Mouse (Mus musculus) hindbrain, embryonic 13.5 days (tissue): ENCODE measurements around the gene Cdc42se1. TPM values are rescaled to one million over a fixed set of nuclear protein-coding genes. Genes with fewer than 3 reads are reported as not detected.

Experiments
- ATAC-seq: fragments of 200-750 bp; cut with Nextera tagmentation; 2 replicates; pipeline ENCODE4 v1.8.0; 2017; ENCODE audit warnings: moderate TSS enrichment; ENCODE audit not compliant: low FRiP score
- H3K27ac ChIP-seq: fragments of 300-500 bp; sonication (generic); 2 replicates; pipeline ENCODE4 v1.5.1; 2015; ENCODE audit warnings: inconsistent platforms, mild to moderate bottlenecking, moderate library complexity
- H3K27me3 ChIP-seq: fragments of 300-500 bp; sonication (generic); 2 replicates; pipeline ENCODE4 v1.6.1; 2015; ENCODE audit warnings: mild to moderate bottlenecking, inconsistent platforms
- H3K36me3 ChIP-seq: fragments of 300-500 bp; sonication (generic); 2 replicates; pipeline ENCODE4 v1.6.1; 2015; ENCODE audit warnings: mild to moderate bottlenecking, inconsistent platforms
- H3K4me1 ChIP-seq: fragments of 300-500 bp; sonication (generic); replicated peaks from 2 replicates; pipeline ENCODE4 v1.6.1; 2015; ENCODE audit warnings: inconsistent platforms
- H3K4me2 ChIP-seq: fragments of 300-500 bp; sonication (generic); 2 replicates; pipeline ENCODE4 v1.6.1; 2015; ENCODE audit warnings: inconsistent platforms, mild to moderate bottlenecking, moderate library complexity
- H3K4me3 ChIP-seq: fragments of 300-500 bp; sonication (generic); 2 replicates; pipeline ENCODE4 v1.5.1; 2015; ENCODE audit warnings: mild to moderate bottlenecking, inconsistent platforms
- H3K9ac ChIP-seq: fragments of 300-500 bp; sonication (generic); 2 replicates; pipeline ENCODE4 v1.6.1; 2015; ENCODE audit warnings: mild to moderate bottlenecking, inconsistent platforms
- H3K9me3 ChIP-seq: fragments of 300-500 bp; sonication (generic); 2 replicates; pipeline ENCODE4 v1.6.1; 2016; ENCODE audit warnings: inconsistent platforms
- WGBS: fragments of 180-500 bp; shearing (Covaris S2); methylation state at CpG from one replicate; pipeline ENCODE4 v1.1.7; 2015; 5-methylcytosine and 5-hydroxymethylcytosine counted together
- polyA plus RNA-seq: library from polyadenylated mRNA; unstranded; fragments of >200 nt; fragmentation: Nextera tagmentation; extraction: Ambion mirVana; gene quantifications from 2 replicates; pipeline ENCODE4 v1.2.1, GENCODE M21; 2015

The Cdc42se1 gene
- polyA plus RNA-seq, 1 experiment from 2014 or later: 68.9 TPM

DNA sequence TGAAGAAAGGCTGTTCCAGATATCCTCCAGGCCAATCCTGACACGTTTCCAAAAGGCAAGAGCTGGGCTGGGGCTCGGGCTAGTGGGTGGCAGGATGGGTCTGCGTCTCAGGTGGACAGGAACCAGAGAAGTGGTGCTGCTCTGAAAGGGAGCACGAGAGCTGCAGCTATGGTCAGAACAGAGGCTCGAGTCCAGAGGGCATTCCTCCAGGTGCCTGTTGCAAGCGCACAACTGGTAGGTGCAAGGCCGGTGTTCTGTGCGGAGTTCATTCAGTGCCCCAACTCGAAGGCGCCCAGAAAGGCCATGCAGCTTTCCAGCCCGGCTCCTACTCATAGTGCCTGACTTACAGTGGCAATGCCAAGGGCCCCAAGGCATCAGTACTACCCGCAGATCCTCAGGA is 11.4 kb downstream of the Cdc42se1 start:
- peaks cover 51% of the 10 kb centered on the region for H3K36me3 ChIP-seq
- ATAC-seq: no peak

DNA sequence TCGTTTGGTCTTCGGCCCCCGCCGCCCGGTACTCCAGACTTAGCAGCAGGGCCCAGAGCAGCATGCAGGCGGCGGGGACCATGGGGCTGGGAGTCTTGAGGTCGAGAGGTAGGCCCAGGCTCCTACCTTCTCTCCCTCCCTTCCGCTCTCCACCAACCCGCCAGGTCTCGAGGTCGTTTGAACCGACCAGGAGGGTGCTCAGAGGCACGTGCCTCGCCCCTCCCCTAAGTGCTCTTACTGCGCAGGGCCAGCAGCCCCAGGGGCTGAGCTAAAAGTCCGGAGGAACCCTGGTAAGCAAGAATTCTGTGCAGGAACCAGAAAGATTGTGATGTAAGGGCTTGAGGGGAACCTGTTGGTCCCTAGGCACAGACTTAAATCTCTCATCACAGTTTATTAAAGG is 12.4 kb downstream of the Cdc42se1 start:
- ATAC-seq: no peak
- no peak overlapping the region for H3K27ac ChIP-seq
- H3K9ac ChIP-seq: 0 out of 2 replicates have a peak overlapping the region, but pooled peaks have one; percentile 8
- H3K4me3 ChIP-seq: no peak overlapping the region
- no peak overlapping the region for H3K4me2 ChIP-seq
- H3K36me3 ChIP-seq: peaks cover 51% of the 10 kb centered on the region
- 0 out of 2 replicates have a peak, but pooled peaks cover 3% of the 10 kb centered on the region for H3K9me3 ChIP-seq
- 32% methylated on average over 17 of the region's 17 CpGs for WGBS
- no peaks in the 10 kb centered on the region for H3K27me3 ChIP-seq
- no peaks in the 10 kb centered on the region for H3K4me1 ChIP-seq

More for the DNA sequence above, 11.4 kb downstream of the Cdc42se1 start:
- WGBS: 89% methylated on average over 12 of the region's 12 CpGs
- no peaks in the 10 kb centered on the region for H3K27me3 ChIP-seq
- no peaks in the 10 kb centered on the region for H3K9me3 ChIP-seq
- no peak overlapping the region for H3K4me3 ChIP-seq
- no peak overlapping the region for H3K9ac ChIP-seq
- H3K27ac ChIP-seq: no peak overlapping the region
- no peaks in the 10 kb centered on the region for H3K4me1 ChIP-seq
- H3K4me2 ChIP-seq: no peak overlapping the region

DNA sequence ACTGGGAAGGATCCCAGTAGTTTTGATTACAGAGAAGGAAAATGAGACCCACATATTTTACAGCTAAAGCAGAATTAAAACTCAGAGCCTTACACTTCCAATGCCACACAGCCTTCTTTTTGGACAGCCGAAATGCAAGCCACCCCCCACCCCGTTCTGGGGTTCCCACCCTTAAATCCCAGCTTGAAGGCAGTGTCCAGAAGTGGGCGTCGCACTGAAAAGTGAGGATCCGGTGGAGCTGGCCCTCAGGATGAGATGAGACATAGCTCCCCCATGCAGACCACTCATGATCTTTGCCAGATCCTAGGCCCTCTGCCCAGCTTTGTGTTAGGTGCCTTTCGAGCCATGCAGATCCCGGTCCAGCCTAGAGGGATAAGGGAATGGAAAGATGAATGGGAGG is 13.0 kb downstream of the Cdc42se1 start, which contains the start of gene Gm128:
Gene Gm128 (minus strand): TSS at position 101 of the 400 bp plus-strand sequence.
- Histone ChIP-seq H3K27ac (no peak within 1 kb of the TSS), H3K4me2 (no peak within 1 kb of the TSS), H3K27me3 (no peaks in the 10 kb centered on the region), H3K9me3 (0 out of 2 replicates have a peak, but pooled peaks cover 3% of the 10 kb centered on the region), H3K4me3 (no peak within 1 kb of the TSS), H3K9ac (0 out of 2 replicates have a peak within 1 kb of the TSS, but pooled peaks have one; percentile 8), H3K36me3 (peaks cover 47% of the 10 kb centered on the region), H3K4me1 (no peaks in the 10 kb centered on the region)
- ATAC-seq: no peak
- 80% methylated on average over 7 of the region's 7 CpGs for WGBS

DNA sequence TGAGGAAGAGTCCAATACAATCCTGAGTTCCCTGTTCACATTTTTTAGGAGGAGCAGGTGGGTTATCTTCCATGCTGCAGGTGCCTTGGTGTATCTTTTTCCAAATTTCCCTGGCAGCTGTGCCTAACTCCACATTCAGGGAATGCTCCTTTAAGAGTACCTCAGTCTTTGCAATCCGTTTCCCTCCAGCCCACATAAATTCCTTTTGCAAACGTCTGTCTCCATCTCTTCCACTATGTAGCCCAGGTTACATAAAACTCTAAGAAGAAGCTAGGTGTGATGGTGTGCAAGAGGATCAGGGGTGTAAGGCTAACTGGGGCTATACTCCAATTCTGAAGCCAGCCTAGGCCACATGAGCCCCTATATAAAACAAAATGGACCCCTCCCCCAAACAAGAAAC is 14.6 kb downstream of the Cdc42se1 start:
- 77% methylated on average over 2 of the region's 2 CpGs for WGBS
- no peak overlapping the region for H3K4me3 ChIP-seq

DNA sequence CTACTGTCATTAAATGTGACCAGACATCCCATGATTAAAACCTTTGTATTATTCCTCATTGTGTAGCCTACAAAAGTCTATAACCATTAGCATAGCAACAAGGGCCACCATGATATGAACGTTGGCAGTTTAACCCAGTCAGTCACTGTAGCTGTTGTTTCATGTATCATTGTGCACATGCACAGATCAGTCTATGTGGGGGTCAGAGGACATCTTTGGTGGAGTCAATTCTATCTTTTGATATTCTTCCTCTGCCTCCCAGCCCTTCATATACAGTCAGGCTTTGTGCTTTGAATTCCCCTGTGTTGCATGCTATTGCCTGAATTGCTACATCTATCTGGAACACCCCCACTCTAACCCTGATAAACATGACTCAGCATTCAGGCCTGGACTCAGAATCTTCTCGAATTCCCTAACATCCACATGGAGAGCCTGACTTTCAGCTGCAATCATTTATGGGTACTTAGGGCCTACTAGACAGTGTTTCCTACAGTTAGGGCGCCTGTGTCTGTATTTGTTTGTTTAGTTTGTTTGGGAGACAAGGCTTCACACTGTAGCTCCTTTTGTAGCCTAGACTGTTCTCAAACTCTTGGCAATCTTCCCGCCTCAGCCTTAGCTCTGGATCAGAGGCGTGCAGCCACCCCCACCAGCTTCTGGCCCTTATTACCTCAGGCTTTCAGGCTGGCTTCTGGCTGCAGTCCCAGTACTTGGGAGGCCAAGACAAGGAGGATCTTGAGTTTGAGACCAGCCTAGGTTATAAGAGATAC is 18.1 kb downstream of the Cdc42se1 start:
- Histone ChIP-seq H3K27me3 (no peaks in the 10 kb centered on the region), H3K9ac (no peak overlapping the region), H3K4me2 (no peak overlapping the region), H3K36me3 (peaks cover 41% of the 10 kb centered on the region), H3K9me3 (0 out of 2 replicates have a peak, but pooled peaks cover 3% of the 10 kb centered on the region), H3K27ac (no peak overlapping the region), H3K4me3 (no peak overlapping the region), H3K4me1 (no peaks in the 10 kb centered on the region)
- no peak for ATAC-seq
- WGBS: 82% methylated on average over 5 of the region's 5 CpGs

More for the DNA sequence above, 14.6 kb downstream of the Cdc42se1 start:
- Histone ChIP-seq H3K27me3 (no peaks in the 10 kb centered on the region), H3K9ac (no peak overlapping the region), H3K9me3 (0 out of 2 replicates have a peak, but pooled peaks cover 3% of the 10 kb centered on the region), H3K4me2 (no peak overlapping the region), H3K27ac (no peak overlapping the region), H3K36me3 (peaks cover 36% of the 10 kb centered on the region), H3K4me1 (no peaks in the 10 kb centered on the region)
- ATAC-seq: no peak

DNA sequence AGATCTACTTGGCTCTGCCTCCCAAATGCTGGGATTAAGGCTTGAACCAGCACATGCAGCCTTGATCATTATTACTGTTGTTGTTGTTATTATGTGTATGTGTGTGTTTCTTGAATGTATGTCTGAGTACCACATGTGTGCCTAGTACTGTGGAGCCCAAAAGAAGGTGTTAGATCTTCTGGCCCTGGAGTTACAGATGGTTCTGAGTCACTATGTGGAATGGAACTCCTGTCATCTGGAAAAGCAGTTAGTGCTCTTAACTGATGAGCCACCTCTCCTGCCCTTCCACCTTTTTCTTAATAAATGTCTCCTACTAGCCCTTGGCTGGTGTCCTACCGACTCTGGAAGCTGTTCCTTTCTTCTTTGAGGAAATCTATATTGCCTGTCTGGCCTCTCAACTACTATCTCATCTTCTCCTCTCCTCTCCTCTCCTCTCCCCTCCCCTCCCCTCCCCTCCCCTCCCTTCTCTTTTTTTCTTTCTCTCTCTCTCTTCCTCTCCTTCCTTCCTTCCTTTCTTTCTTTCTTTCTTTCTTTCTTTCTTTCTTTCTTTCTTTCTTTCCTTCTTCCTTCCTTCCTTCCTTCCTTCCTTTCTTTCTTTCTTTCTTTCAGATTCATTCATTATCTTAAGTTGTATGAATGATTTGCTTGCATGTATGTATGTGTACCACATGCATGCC is 19.3 kb downstream of the Cdc42se1 start:
- 63% methylated on average over 1 of the region's 1 CpGs for WGBS

DNA sequence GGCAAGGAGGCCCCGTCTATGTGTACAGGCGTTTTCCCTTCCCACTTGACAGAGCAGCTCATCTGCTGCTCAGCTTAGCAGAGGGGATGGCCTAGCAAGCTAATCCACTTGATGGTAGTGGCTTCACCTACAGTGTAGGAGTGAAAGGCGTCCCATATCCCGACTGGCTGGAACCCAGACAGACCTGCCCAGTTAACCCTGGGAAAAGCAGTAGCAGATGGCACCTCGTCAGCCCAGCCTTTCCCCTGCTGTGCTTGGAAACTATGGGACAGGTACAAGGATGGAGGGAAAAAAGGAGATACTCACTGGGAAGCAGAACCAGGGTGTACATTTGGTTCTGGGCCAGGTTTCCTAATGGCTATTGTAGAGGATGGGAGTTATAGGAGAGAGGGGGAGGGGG is 21.8 kb downstream of the Cdc42se1 start:
- no peak overlapping the region for H3K9ac ChIP-seq
- no peaks in the 10 kb centered on the region for H3K4me1 ChIP-seq
- no peaks in the 10 kb centered on the region for H3K27me3 ChIP-seq
- ATAC-seq: no peak
- H3K36me3 ChIP-seq: peaks cover 52% of the 10 kb centered on the region
- no peak overlapping the region for H3K27ac ChIP-seq
- 83% methylated on average over 5 of the region's 5 CpGs for WGBS
- no peak overlapping the region for H3K4me2 ChIP-seq
- H3K4me3 ChIP-seq: no peak overlapping the region
- 0 out of 2 replicates have a peak, but pooled peaks cover 1% of the 10 kb centered on the region for H3K9me3 ChIP-seq

More for the DNA sequence above, 19.3 kb downstream of the Cdc42se1 start:
- Histone ChIP-seq H3K4me3 (no peak overlapping the region), H3K27ac (no peak overlapping the region), H3K36me3 (peaks cover 40% of the 10 kb centered on the region), H3K4me1 (no peaks in the 10 kb centered on the region), H3K9ac (no peak overlapping the region), H3K27me3 (no peaks in the 10 kb centered on the region), H3K4me2 (no peak overlapping the region), H3K9me3 (0 out of 2 replicates have a peak, but pooled peaks cover 3% of the 10 kb centered on the region)
- ATAC-seq: no peak

DNA sequence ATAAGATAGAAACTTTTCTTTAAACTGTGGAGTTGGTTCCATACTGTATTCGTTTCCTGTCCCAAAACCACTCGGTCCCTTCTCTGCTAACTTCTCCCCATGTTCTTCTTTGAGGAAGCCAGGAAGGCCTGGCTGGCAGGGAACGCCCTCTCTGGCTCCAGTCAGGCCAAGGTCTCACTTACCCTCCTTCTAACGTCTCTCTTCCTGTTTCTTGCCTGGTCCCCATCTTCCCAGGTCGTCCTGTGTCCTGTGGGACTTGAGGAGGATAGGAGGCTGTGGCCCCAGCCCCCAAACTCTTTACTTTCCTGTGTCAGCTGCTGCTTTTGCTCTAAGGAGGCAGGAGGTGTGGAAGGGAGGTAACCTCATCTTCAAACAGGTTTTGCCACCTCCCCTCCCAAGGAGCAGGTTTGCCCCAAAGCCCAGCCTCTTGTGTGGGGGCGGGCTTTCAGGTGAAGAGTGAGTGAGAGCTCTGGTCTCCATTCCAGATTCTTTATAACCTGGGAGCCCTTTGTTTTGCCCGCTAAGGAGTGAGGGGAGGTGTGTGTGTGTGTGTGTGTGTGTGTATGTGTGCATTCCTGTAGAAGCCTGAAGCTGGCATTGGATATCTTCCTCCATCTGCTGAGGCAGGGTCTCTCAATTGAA is 22.4 kb downstream of the Cdc42se1 start, which contains the start of gene Bnipl:
Gene Bnipl (minus strand): TSS at position 411 of the 642 bp plus-strand sequence.
- no peak for ATAC-seq
- H3K9me3 ChIP-seq: no peaks in the 10 kb centered on the region
- no peak within 1 kb of the TSS for H3K9ac ChIP-seq
- H3K27ac ChIP-seq: no peak within 1 kb of the TSS
- WGBS: 64% methylated on average over 7 of the region's 7 CpGs
- H3K4me1 ChIP-seq: no peaks in the 10 kb centered on the region
- H3K4me2 ChIP-seq: no peak within 1 kb of the TSS
- H3K4me3 ChIP-seq: no peak within 1 kb of the TSS
- no peaks in the 10 kb centered on the region for H3K27me3 ChIP-seq
- H3K36me3 ChIP-seq: peaks cover 52% of the 10 kb centered on the region

DNA sequence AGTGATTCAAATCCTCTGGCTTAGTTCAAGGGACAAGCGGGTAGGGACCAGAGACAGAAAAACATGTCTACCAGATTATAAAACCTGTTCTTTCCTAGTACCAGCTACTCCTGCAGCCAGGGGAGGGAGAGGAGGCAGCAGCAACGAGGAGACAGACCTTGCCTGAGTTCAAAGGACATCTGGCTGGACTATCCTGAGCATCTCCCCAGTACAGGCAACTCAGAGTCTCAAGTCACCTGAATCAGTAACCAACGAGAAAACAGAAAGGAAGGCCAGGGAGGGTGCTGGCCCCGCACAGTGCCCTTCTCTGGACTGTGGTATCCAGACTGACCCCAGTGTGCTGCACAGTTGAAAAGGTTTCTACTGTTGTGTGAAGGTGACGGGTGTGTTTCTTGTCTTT is 28.4 kb downstream of the Cdc42se1 start:
- no peak overlapping the region for H3K4me3 ChIP-seq
- H3K27me3 ChIP-seq: no peaks in the 10 kb centered on the region
- H3K4me2 ChIP-seq: no peak overlapping the region
- H3K4me1 ChIP-seq: no peaks in the 10 kb centered on the region
- WGBS: 89% methylated on average over 5 of the region's 5 CpGs
- no peak overlapping the region for H3K27ac ChIP-seq
- H3K9me3 ChIP-seq: no peaks in the 10 kb centered on the region
- no peak for ATAC-seq
- H3K36me3 ChIP-seq: peaks cover 94% of the 10 kb centered on the region
- H3K9ac ChIP-seq: no peak overlapping the region

DNA sequence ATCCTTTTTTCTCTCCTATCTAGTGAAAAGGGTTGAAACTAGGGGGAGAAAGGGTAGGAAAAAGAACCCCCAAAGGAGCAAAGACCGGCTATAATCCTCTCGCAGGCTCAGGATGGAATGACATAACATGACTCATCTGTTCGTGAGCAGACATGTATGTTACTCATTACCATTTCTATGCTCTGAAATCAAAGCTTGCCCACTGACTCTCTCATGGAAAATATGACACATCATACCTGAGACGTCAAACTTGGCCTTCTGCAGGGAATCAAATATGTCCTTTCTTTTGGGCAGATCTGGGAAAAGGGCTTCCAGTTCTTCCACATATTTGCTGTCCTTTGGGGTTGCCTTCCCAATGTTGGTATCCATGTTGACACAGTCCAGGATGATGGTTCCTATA is 33.4 kb downstream of the Cdc42se1 start:
- H3K36me3 ChIP-seq: peaks cover 89% of the 10 kb centered on the region

DNA sequence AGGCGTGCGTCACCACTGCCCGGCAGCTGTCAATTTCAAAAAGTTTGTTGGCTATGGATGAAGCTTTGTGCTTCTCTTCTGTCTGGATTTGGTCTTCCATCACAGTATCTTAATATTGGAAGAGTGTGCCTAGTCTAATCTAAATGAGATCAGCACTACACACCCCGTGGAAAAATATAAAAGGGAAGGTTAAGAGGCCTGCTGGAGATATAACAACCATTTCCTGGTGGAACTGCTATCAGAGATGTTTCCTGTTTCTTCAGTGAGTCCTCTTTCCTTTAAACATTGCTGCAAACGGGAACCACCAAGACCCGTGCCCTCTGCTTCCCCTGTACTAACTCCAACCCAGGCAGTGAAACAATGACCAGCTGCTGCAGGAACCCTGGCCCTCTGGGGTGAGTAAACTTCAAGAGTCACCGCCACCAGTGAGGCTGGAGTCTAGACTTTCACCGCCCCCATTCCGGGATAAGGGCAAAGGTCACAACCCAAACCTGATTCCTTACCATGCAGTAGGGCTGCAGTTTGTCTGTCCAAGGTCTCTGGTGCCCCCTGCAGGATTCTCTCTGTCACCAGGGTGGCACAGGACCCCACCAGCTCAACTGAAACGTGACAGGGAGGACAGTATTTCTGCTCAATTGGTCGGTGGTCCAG is 34.7 kb downstream of the Cdc42se1 start:
- Histone ChIP-seq H3K4me1 (no peaks in the 10 kb centered on the region), H3K4me2 (no peak overlapping the region), H3K27ac (no peak overlapping the region), H3K9ac (no peak overlapping the region), H3K36me3 (peaks cover 89% of the 10 kb centered on the region), H3K4me3 (no peak overlapping the region), H3K9me3 (no peaks in the 10 kb centered on the region), H3K27me3 (no peaks in the 10 kb centered on the region)
- 53% methylated on average over 11 of the region's 11 CpGs for WGBS
- 0 out of 2 replicates have a peak, but pooled peaks have one; percentile 36 for ATAC-seq

More for the DNA sequence above, 33.4 kb downstream of the Cdc42se1 start:
- Histone ChIP-seq H3K4me3 (no peak overlapping the region), H3K4me2 (no peak overlapping the region), H3K27ac (no peak overlapping the region), H3K4me1 (no peaks in the 10 kb centered on the region), H3K9ac (no peak overlapping the region), H3K9me3 (no peaks in the 10 kb centered on the region), H3K27me3 (no peaks in the 10 kb centered on the region)
- ATAC-seq: no peak
- 92% methylated on average over 4 of the region's 4 CpGs for WGBS

DNA sequence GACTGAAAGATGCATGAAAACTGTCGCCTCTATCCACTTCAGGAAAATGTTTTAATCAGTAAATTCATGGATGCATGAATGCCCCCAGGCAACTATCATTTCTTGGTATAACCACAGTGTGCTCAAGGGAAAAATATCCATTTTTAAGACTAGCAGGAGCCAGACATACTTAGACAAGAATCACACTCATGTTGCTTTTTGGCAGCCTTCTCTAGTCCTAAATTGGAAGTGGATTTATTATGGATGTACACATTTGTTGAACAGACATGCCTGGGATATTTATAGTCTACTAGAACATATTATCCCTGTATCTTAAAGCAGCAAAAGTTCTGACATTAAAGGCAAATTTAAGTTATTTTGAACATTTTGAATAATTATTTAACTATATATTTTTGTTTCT is 36.2 kb downstream of the Cdc42se1 start:
- Histone ChIP-seq H3K9ac (no peak overlapping the region), H3K4me2 (no peak overlapping the region), H3K27me3 (no peaks in the 10 kb centered on the region), H3K4me1 (no peaks in the 10 kb centered on the region), H3K9me3 (no peaks in the 10 kb centered on the region), H3K27ac (no peak overlapping the region), H3K36me3 (peaks cover 88% of the 10 kb centered on the region), H3K4me3 (no peak overlapping the region)
- no peak for ATAC-seq
- WGBS: 68% methylated on average over 1 of the region's 1 CpGs
